Mouse (Mus musculus): Measurements from ENCODE around the gene Ints12.

GRCm38 (mm10) chr3:133085858-133086257 lies 5.8 kb upstream of the Ints12 start:
- TF ChIP-seq CTCF (IDR thresholded peaks at IDR 0.05; ENCODE audit: control insufficient read depth, insufficient read depth, insufficient replicate concordance, low read depth, low read length) (no peak), POLR2A (IDR thresholded peaks at IDR 0.05; ENCODE audit: control insufficient read depth, low read depth, low read length) (no peak)
